Mouse (Mus musculus) CD8-positive naive resting alpha-beta T cell, adult 2 months (primary cell): Measurements from ENCODE around the gene Nfatc2ip.
"Not testable (repeated sequence)": the region's sequence is repeated elsewhere in the genome, so short reads cannot be mapped to it uniquely, and the experiment has no call there.

Experiments used
- DNase-seq, 2 experiments: peaks; one replicate each; pipeline ENCODE4 v3.0.0; 2022; ENCODE audit warnings: low read depth in 2 of 2, low spot score in 2 of 2

Nfatc2ip gene

DNA sequence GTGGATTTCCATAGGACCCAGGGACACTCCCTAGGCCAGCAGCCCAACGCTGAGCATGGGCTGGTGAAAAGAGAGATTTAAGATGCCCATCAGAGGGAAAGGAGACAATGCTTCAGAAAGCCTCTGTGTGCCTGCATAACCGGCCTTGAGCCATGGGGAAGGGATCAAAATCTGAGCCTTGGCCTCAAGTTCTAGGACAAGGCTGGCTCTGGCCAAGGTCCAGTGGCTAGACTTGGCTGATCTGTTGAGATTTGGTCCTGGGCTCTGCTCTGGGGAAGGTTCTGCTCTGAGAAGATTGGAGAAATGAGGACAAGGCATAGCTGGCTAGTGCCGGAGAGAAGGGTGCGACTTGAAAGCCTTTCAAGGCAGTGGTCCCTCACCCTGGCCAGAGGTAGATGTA is 14.5 kb upstream of the Nfatc2ip start:
- DNase-seq = no peak

DNA sequence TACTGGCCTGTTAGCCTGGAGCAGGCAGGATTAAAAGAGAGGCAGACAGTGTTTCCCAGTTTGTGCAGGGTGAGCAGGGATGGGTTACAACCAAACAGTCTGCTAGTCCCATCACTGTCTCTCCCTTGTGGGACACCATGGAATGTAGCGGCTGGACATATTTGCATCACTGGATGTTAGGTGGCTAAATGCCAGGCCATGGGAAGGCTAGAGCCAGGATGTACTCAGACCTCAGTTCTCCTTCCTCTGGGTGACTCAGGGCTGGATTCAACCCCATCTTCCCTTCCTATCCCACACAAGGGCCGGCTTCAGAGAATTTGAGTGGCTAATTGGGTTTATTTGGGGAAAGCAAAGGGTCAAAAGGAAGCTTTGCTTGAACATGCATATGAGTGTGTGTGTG is 12.1 kb upstream of the Nfatc2ip start:
- no peak for DNase-seq

GRCm38 (mm10) chr7:126402518-126402917 is 6.0 kb upstream of the Nfatc2ip start:
- not testable (repeated sequence) for DNase-seq

GRCm38 (mm10) chr7:126399548-126399947 is 3.0 kb upstream of the Nfatc2ip start:
- DNase-seq = peak; percentile 82 to 91

- DNase-seq = no peak
Measured at GRCm38 (mm10) chr7:126397822-126398221, 1.3 kb upstream of the Nfatc2ip start.

GRCm38 (mm10) chr7:126397221-126397620 is 684 bp upstream of the Nfatc2ip start:
- no peak for DNase-seq

- not testable (repeated sequence) for DNase-seq
Measured at GRCm38 (mm10) chr7:126392086-126392884, 4.3 kb downstream of the Nfatc2ip start.

DNA sequence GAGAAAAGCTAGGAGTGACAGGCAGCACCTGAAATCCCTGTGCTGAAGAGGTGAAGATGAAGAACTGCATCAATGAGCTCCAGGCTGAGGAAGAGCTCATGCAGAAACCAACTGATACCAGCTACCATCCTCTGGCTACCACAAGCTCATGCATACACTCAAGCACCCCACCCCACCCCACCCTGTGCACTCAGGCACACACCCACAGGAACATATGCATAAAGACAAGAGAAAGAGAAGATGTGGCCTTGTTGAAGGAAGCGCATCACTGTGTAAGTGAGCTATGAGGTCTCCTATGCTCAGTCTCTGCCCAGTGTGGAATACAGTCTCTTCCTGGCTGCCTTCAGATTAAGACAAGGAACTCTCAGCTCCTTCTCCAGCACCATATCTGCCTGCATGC is 8.4 kb downstream of the Nfatc2ip start:
- no peak for DNase-seq

DNA sequence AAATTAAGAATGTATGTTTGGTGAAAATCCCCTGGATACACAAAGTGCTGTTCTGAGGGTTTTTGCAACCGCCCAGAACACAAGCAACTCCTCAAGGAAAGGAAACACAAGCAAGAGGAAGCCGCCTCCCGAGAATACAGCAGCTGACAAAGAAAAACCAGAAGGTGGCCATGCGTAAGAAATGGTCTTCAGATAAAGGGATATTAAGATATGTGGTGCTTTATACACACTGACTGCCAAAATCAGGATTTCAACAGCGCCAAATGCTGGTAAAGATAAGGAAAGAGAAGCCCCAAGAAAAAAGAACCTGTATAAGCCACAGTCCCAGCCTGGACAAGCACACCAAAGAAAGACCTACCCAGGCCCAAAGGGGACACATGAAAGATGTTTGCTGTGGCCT is 13.0 kb downstream of the Nfatc2ip start:
- DNase-seq = no peak

DNA sequence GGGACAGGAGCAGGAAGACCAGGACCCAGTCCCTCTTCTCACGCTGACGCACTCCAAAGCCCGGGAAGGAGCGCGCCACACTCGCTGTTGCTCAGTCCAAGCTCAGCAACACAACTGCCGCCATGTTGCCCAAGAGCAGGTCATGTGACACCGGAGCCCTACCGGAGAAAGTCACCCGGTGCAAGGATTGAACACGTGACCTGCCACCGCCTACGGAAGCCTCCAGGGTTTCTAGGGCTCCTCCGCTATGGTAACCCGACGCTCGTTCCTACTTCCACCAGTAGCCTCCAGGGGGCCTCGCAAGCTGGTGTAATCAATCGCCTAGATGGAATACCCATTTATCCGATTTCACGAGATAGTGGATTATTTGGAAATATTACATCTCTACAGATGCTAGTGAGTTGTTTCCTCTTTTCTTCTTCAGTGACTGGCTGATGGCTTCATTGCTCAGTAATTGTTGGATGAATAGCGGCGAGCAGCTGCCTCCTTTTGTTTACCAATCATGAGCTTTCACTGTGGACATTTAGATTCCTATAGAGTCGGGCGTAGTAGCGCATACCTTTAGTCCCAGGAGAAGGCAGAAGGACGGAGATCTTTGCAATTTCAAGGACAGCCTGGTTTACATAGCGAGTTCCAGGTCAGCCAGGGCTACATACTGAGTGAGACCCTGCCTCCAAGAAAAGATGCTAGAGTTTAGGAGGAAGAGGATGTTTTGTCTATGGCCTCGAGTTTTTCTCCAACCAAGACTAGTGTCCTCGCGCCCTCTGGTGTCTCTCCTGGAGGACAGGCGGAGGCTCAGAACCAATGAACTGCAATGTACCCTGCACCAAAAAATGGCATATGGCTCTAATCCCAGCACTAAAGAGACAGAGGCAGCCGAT is 19.0 kb downstream of the Nfatc2ip start, which contains the start of gene Spns1:
Spns1 (minus strand) TSS at position 173 of the 881 bp plus-strand sequence.
- peak; percentile 91 to 93 for DNase-seq

GRCm38 (mm10) chr7:126376903-126377277 is 19.6 kb downstream of the Nfatc2ip start:
- DNase-seq = no peak

DNA sequence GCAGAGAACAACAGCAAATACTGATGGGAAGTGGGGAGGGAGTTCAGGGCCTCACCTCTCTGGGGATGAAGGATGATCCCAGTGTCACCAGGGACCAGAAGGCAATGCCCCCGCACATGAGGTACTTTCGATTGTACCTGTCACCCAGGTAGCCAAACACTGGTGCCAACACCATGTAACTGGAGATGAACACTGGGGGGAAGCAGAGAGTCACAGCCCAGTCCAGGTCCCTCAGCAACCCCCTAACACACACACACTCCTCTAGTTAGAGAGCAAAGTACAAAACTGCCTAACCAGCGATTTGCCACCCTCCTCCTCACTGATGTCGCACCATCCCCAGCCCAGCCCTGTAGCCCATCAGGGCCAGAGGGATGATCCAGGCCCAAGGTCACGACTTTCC is 21.5 kb downstream of the Nfatc2ip start:
- DNase-seq = no peak

- DNase-seq = no peak
Measured at GRCm38 (mm10) chr7:126374526-126374925, 22.0 kb downstream of the Nfatc2ip start.

- no peak for DNase-seq
Measured at GRCm38 (mm10) chr7:126373007-126373406, 23.5 kb downstream of the Nfatc2ip start.

DNA sequence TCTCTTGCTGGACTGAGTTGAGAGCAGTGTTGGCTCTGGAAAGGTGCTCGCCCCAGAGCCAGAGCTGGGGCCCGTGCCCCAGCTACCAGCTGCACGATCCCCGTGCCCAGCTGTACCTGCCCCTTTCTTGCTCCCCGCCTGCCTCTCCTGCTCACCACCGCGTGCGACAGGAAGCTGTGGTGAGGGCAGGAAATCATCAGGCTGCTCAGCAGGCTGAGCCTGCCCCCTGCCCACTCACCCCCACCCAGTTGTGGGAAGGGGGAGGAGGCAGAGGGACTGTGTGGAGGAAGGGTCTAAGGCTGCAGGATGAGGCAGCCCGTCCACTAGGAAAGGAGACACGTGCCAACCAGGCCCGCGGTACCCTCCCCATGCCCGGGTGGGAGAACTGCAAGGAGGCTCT is 27.1 kb downstream of the Nfatc2ip start, which contains the start of gene Lat:
Lat (minus strand) TSS at position 178 of the 400 bp plus-strand sequence.
- peak; percentile 77 to 82 for DNase-seq

GRCm38 (mm10) chr7:126368367-126368766 is 28.2 kb downstream of the Nfatc2ip start:
- DNase-seq = no peak

DNA sequence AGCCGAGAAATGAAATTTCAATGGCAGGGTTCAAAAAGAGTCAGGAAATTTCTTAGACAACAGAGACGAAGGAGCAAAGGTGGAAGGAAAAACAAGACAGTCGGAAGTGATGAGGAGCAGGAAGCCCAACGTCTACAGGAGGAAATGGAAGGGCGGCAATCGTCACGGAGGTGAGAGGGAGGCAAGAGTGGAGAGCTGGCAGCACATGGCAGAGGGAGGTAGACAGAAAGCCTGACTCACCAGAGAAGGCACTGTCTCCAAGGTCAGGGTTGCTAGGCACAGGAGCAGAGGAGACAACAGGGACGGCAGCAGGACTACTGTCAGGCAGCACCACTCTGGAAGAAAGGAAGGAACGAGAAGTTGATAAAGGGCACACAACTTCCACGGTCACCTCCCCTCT is 28.9 kb downstream of the Nfatc2ip start:
- peak; percentile 27 to 32 for DNase-seq

GRCm38 (mm10) chr7:126363038-126363437 is 33.5 kb downstream of the Nfatc2ip start:
- DNase-seq = no peak

- no peak for DNase-seq
Measured at GRCm38 (mm10) chr7:126359049-126359448, 37.5 kb downstream of the Nfatc2ip start.

- no peak for DNase-seq
Measured at GRCm38 (mm10) chr7:126358413-126358812, 38.1 kb downstream of the Nfatc2ip start.

GRCm38 (mm10) chr7:126357838-126358237 is 38.7 kb downstream of the Nfatc2ip start:
- DNase-seq = no peak
